Mouse (Mus musculus): ENCODE results near the gene Fgf6. TPM values are rescaled to one million over a fixed set of nuclear protein-coding genes. Genes with fewer than 3 reads are reported as not detected.

Gene Fgf6
- polyA plus RNA-seq, 1 experiment from 2014 or later, result 1.7 TPM

DNA sequence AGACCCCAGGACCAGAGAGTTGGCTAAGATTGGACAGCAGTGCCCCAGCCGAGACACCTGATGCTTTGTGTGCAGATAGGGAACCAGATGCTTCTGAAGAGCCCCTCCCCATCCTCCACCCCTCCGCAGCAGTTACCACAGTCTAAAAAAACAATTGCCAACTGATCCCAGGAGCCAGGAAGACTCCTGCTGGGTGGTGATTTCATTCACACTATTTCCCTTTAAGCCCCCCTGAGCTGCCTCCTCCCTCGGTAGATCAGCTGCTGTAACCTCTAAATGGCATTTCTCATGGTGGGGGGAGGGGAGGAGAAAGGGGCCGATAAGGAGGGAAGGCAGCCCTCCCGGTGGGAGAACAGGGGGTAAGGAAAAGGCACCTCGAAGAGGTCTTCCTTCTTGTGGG, 3.9 kb downstream of the Fgf6 start:
- Histone ChIP-seq H3K9ac (no peak overlapping the region), H3K4me1 (0 out of 2 replicates have a peak, but pooled peaks cover 13% of the 10 kb centered on the region), H3K4me3 (replicated peaks) (no peak overlapping the region), H3K27me3 (no peaks in the 10 kb centered on the region), H3K4me2 (replicated peaks) (no peak overlapping the region), H3K27ac (replicated peaks) (no peak overlapping the region), H3K36me3 (no peaks in the 10 kb centered on the region), H3K9me3 (replicated peaks) (no peaks in the 10 kb centered on the region)
- 6% methylated on average over 6 of the region's 6 CpGs for WGBS
- ATAC-seq (ENCODE audit: insufficient number of reproducible peaks, low FRiP score, low TSS enrichment, low read depth), result 0 out of 2 replicates have a peak, but pooled peaks have one; percentile 17

DNA sequence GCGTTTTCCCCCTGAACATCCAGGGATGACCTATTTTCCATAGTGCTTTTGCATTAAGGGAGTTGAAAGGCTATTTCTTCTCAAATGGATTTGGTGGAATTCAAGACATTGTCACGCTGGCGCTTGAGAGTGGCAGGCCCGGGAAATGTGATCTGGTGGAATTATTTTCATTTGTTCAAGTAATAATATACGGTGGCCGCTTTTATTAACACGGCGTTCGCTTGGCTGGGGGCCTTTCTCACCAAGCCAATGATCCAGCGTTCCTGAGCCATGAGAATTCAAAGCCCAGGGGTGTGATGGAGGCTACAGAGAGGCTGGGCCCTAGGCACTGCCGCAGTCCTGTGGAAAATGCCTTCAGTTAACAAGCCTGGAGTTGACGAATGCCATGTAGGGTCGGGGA, 5.0 kb downstream of the Fgf6 start:
- no peaks in the 10 kb centered on the region for H3K9me3 ChIP-seq (replicated peaks)
- H3K27me3 ChIP-seq, result no peaks in the 10 kb centered on the region
- WGBS, result 10% methylated on average over 13 of the region's 13 CpGs
- H3K27ac ChIP-seq (replicated peaks), result no peak overlapping the region
- 0 out of 2 replicates have a peak, but pooled peaks have one; percentile 45 for ATAC-seq (ENCODE audit: insufficient number of reproducible peaks, low FRiP score, low TSS enrichment, low read depth)
- H3K4me3 ChIP-seq (replicated peaks), result no peak overlapping the region
- H3K9ac ChIP-seq, result no peak overlapping the region
- H3K4me2 ChIP-seq (replicated peaks), result peak overlapping the region; percentile 13; the same call in 1 of the 2 replicates
- H3K36me3 ChIP-seq, result no peaks in the 10 kb centered on the region
- H3K4me1 ChIP-seq, result 0 out of 2 replicates have a peak, but pooled peaks cover 13% of the 10 kb centered on the region

DNA sequence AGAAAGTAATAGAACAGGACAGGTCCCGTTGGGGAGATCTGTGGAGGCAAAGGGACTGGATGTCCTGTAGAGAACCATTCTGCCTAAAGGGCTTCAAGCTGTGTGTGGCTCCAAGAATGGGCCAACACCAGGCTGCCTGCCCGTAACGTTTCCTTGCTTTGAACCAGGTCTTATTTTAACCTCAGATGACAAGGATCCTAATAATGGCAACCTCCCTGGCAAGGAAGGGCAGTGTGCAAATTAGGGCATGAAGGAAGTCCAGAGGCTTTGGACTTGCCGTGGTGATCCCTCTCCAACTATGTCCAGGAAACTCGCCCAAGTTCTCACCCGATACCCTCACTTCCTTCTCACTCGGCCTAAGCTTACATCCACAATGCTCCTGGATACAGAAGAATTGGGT, 9.4 kb downstream of the Fgf6 start:
- Histone ChIP-seq H3K4me3 (replicated peaks) (no peak overlapping the region), H3K36me3 (no peaks in the 10 kb centered on the region), H3K4me1 (0 out of 2 replicates have a peak, but pooled peaks cover 5% of the 10 kb centered on the region), H3K27me3 (no peaks in the 10 kb centered on the region), H3K9ac (no peak overlapping the region), H3K4me2 (replicated peaks) (no peak overlapping the region), H3K27ac (replicated peaks) (no peak overlapping the region), H3K9me3 (replicated peaks) (no peaks in the 10 kb centered on the region)
- 69% methylated on average over 7 of the region's 7 CpGs for WGBS
- no peak for ATAC-seq (ENCODE audit: insufficient number of reproducible peaks, low FRiP score, low TSS enrichment, low read depth)

DNA sequence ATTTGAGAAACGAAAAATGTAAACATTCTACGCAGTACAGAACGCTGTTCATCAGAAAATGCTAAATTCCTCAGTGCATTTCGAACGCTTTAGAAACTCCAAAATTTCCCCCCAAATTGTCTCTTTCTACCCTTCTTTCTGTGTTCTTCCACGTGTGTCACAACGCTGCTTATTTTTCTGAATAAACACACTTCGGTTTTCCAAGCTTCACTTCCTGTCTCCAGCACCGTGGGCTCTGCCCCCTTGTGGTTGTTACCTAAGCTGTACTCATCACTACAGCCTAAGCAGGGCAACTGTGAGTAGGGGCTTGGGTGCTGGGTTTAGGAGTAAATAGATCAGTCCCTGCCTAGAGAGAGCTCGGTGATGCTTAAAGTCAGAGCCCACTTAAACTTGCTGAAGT, 19.4 kb downstream of the Fgf6 start:
- H3K9me3 ChIP-seq (replicated peaks), result no peaks in the 10 kb centered on the region
- peak overlapping the region; percentile 25 for H3K4me3 ChIP-seq (replicated peaks)
- no peak overlapping the region for H3K9ac ChIP-seq
- H3K36me3 ChIP-seq, result no peaks in the 10 kb centered on the region
- 0 out of 2 replicates have a peak, but pooled peaks cover 6% of the 10 kb centered on the region for H3K4me1 ChIP-seq
- no peak for ATAC-seq (ENCODE audit: insufficient number of reproducible peaks, low FRiP score, low TSS enrichment, low read depth)
- H3K27me3 ChIP-seq, result no peaks in the 10 kb centered on the region
- 32% methylated on average over 10 of the region's 10 CpGs for WGBS
- peak overlapping the region; percentile 34 for H3K4me2 ChIP-seq (replicated peaks)
- H3K27ac ChIP-seq (replicated peaks), result no peak overlapping the region

DNA sequence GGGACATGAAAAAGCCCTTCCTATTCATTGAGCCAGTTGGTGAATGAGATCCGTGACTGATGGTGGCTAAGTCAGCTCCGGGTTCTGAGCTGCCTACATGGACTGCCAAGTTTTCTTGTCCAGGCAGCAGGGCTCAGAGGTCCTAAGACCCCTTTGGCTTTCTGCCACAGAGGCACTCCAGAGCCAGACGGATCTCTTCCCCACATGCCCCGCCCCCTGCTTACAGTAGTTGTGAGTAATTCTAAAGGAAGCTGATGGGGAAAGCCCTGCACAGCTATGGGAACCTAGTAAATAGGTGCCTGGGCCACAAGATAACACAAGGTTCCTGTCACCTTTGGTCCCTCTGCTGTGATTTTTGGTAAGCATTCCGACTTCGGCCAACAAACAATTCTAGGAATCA, 29.5 kb downstream of the Fgf6 start:
- no peak for ATAC-seq (ENCODE audit: insufficient number of reproducible peaks, low FRiP score, low TSS enrichment, low read depth)
- Histone ChIP-seq H3K4me2 (replicated peaks) (no peak overlapping the region), H3K4me3 (replicated peaks) (no peak overlapping the region), H3K36me3 (no peaks in the 10 kb centered on the region), H3K9me3 (replicated peaks) (no peaks in the 10 kb centered on the region), H3K4me1 (no peaks in the 10 kb centered on the region), H3K27me3 (no peaks in the 10 kb centered on the region), H3K9ac (no peak overlapping the region), H3K27ac (replicated peaks) (no peak overlapping the region)
- 51% methylated on average over 6 of the region's 6 CpGs for WGBS

DNA sequence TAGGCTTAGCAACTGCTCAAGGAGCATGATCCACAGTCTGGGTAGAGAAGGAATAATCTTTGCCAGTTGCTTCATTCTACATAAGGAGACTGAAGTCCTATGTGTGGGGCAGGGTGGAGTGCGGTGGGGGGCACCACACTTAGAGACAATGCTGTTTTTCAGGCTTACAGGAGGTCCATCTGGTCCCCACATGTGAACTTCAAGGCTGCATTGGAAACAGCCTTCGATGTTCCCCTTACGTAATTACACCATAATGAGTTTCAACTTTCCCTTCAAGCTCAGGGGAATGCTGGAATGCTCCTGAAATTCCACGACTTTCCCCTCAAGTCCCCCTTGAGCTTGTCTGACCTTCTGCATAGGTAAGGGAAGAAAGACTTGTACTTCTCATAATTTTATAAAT, 35.5 kb downstream of the Fgf6 start:
- Histone ChIP-seq H3K27ac (replicated peaks) (peak overlapping the region; percentile 78), H3K4me2 (replicated peaks) (no peak overlapping the region), H3K9ac (no peak overlapping the region), H3K4me3 (replicated peaks) (no peak overlapping the region), H3K36me3 (no peaks in the 10 kb centered on the region), H3K4me1 (no peaks in the 10 kb centered on the region; the same call in 1 of the 2 replicates), H3K27me3 (no peaks in the 10 kb centered on the region), H3K9me3 (replicated peaks) (no peaks in the 10 kb centered on the region)
- ATAC-seq (ENCODE audit: insufficient number of reproducible peaks, low FRiP score, low TSS enrichment, low read depth), result peak; percentile 75; the same call in 1 of the 2 replicates
- WGBS, result 34% methylated on average over 4 of the region's 4 CpGs

DNA sequence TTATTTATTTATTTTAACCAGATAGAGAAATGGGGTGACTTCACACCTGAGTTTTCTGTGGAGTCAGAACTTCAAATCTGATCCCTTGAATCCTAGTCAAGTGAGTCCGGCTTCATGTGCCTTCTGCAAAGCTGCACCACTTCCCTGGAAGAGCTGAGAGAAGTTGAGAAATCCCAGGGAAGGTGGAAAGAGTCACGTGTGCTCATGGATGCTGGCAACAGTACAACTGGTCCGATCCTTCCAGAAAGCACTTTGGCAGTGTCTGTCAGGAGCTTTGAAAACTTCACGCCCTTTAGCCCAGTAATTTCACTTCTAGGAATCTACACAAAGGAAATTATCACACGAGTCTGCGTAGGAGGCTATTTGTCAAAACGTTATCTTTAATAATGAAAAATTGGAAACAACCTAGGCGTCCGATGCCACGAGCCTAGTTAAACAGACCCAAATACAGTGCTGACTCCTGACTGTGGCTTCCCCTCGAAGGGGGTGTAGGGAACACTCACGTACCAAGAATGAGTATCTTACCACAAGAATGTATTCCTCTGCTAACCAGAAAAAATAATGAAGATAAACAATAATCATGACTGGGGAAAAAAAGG, 41.7 kb downstream of the Fgf6 start:
- 72% methylated on average over 12 of the region's 12 CpGs for whole genome bisulfite sequencing
- H3K4me1 ChIP-seq, result no peaks in the 10 kb centered on the region
- H3K36me3 ChIP-seq, result no peaks in the 10 kb centered on the region
- no peaks in the 10 kb centered on the region for H3K27me3 ChIP-seq
- no peak overlapping the region for H3K9ac ChIP-seq
- no peak overlapping the region for H3K4me2 ChIP-seq (replicated peaks)
- ATAC-seq (ENCODE audit: insufficient number of reproducible peaks, low FRiP score, low TSS enrichment, low read depth), result no peak
- no peaks in the 10 kb centered on the region for H3K9me3 ChIP-seq (replicated peaks)
- H3K4me3 ChIP-seq (replicated peaks), result no peak overlapping the region
- no peak overlapping the region for H3K27ac ChIP-seq (replicated peaks)

DNA sequence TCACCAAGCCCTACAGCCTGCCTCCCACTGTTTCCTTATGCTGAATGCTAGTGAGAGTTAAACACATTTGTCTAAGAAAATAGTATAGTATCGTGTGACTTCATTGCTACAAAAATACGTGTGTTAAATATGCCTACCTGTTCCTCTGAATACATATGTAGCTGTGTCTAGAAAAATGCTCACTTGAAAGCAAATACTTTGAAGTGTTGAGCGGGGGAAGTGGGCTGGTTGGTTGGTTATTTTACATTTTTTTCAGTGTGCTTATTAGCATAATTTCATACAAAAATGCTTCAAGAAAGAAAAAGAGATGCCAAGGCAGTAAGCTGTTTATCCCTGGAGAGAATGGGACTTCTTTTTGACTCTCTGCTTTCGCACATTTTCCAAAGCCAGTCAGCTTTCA, 44.6 kb downstream of the Fgf6 start:
- 50% methylated on average over 4 of the region's 4 CpGs for WGBS
- no peak overlapping the region for H3K4me2 ChIP-seq (replicated peaks)
- H3K4me1 ChIP-seq, result no peaks in the 10 kb centered on the region
- ATAC-seq (ENCODE audit: insufficient number of reproducible peaks, low FRiP score, low TSS enrichment, low read depth), result no peak
- H3K27ac ChIP-seq (replicated peaks), result no peak overlapping the region
- no peak overlapping the region for H3K4me3 ChIP-seq (replicated peaks)
- no peaks in the 10 kb centered on the region for H3K36me3 ChIP-seq
- H3K9me3 ChIP-seq (replicated peaks), result no peaks in the 10 kb centered on the region
- no peak overlapping the region for H3K9ac ChIP-seq
- no peaks in the 10 kb centered on the region for H3K27me3 ChIP-seq

DNA sequence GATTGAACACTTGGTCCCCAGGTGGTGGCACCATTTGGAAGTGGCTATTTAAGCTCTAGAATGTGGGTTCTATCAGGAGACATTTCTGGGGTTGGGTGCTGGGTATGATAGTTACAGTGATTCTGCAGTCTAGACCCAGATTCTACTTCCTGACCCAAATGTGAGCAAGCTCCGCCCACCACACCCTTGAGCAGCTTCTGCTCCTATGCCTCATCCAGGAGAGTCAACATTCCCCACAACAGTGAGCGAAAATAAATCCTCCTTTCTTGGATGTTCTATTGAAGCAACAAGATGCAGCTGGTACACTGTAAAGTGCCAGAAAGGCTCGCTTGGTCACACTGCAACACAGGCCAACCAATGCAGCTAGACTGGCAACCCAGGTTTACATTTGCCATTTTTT, 48.5 kb downstream of the Fgf6 start:
- H3K4me1 ChIP-seq, result no peaks in the 10 kb centered on the region
- H3K36me3 ChIP-seq, result no peaks in the 10 kb centered on the region
- H3K4me2 ChIP-seq (replicated peaks), result no peak overlapping the region
- no peak overlapping the region for H3K4me3 ChIP-seq (replicated peaks)
- H3K27me3 ChIP-seq, result no peaks in the 10 kb centered on the region; the same call in 1 of the 2 replicates
- no peak overlapping the region for H3K9ac ChIP-seq
- no peak overlapping the region for H3K27ac ChIP-seq (replicated peaks)
- WGBS, result 82% methylated on average over 3 of the region's 3 CpGs
- H3K9me3 ChIP-seq (replicated peaks), result no peaks in the 10 kb centered on the region
- ATAC-seq (ENCODE audit: insufficient number of reproducible peaks, low FRiP score, low TSS enrichment, low read depth), result no peak

DNA sequence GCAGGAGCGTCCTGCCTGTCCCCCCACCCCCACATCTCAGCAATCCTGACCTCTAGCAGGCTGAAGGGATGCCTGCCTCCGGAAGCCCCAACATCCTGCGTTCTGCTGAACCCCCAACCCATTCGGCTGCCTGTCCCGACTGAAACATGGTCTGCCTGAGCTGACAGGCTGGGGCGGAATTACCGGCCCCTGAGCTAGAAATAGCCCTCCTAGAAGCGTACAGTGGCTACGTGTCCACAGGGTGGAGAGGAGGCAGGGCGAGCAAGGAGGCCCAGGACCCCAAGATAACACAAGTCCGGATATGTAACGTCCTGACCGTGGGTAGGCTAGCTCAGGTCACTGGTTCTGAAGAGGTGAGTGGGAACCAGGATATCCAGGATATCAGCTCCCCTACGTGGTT, 49.4 kb downstream of the Fgf6 start:
- peak; percentile 34; the same call in 1 of the 2 replicates for ATAC-seq (ENCODE audit: insufficient number of reproducible peaks, low FRiP score, low TSS enrichment, low read depth)
- Histone ChIP-seq H3K27me3 (no peaks in the 10 kb centered on the region; the same call in 1 of the 2 replicates), H3K4me1 (no peaks in the 10 kb centered on the region), H3K4me2 (replicated peaks) (0 out of 2 replicates have a peak overlapping the region, but pooled peaks have one; percentile 0), H3K36me3 (no peaks in the 10 kb centered on the region), H3K4me3 (replicated peaks) (no peak overlapping the region), H3K27ac (replicated peaks) (no peak overlapping the region), H3K9me3 (replicated peaks) (no peaks in the 10 kb centered on the region), H3K9ac (no peak overlapping the region)
- 11% methylated on average over 14 of the region's 14 CpGs for WGBS

DNA sequence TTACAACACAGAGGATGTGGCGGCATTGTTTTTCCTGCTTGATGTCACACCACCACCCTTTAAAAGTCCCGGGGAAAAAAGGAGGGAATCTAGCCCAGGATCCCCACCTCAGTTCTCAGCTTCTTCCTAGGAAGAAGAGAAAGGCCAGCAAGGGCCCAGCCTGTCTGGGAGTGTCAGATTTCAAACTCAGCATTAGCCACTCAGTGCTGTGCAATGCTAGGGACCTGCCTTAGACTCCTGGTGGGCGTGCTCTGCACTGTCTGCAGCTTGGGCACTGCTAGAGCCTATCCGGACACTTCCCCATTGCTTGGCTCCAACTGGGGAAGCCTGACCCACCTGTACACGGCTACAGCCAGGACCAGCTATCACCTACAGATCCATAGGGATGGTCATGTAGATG, 57.4 kb downstream of the Fgf6 start, which contains the start of gene Fgf23:
Gene Fgf23, plus strand, starts transcription at position 86 of the 400 bp plus-strand sequence.
- 8% methylated on average over 5 of the region's 5 CpGs for WGBS

More for the DNA sequence above, 57.4 kb downstream of the Fgf6 start, which contains the start of gene Fgf23:
- Histone ChIP-seq H3K9me3 (replicated peaks) (no peaks in the 10 kb centered on the region), H3K4me1 (peaks cover 8% of the 10 kb centered on the region; the same call in 1 of the 2 replicates), H3K4me3 (replicated peaks) (no peak within 1 kb of the TSS), H3K27me3 (0 out of 2 replicates have a peak, but pooled peaks cover 3% of the 10 kb centered on the region), H3K36me3 (no peaks in the 10 kb centered on the region), H3K9ac (no peak within 1 kb of the TSS), H3K27ac (replicated peaks) (no peak within 1 kb of the TSS), H3K4me2 (replicated peaks) (peak within 1 kb of the TSS; percentile 19; the same call in 1 of the 2 replicates)
- peak; percentile 89 for ATAC-seq (ENCODE audit: insufficient number of reproducible peaks, low FRiP score, low TSS enrichment, low read depth)

Measured in embryonic facial prominence, embryonic 15.5 days (tissue).